Mouse (Mus musculus) cortical plate, adult 2 months (tissue): ENCODE data around the gene Carmil3.

ENCODE experiments used
- CTCF ChIP-seq: fragments of 200-500 bp; IDR thresholded peaks from 2 replicates; pipeline ENCODE4 v1.5.1; 2011; ENCODE audit warnings: mild to moderate bottlenecking, control low read depth, low read length; ENCODE audit not compliant: insufficient read depth; ENCODE audit errors: extremely low read depth
- POLR2A ChIP-seq: fragments of 200-500 bp; IDR thresholded peaks from 2 replicates; pipeline ENCODE4 v1.6.1; 2011; ENCODE audit warnings: mild to moderate bottlenecking, low read length, control low read depth; ENCODE audit not compliant: insufficient read depth; ENCODE audit errors: extremely low read depth

- no peak for TF ChIP-seq CTCF
- no peak for TF ChIP-seq POLR2A
These were observed 25.4 kb downstream of the Carmil3 start for GRCm38 (mm10) chr14:55515846-55516245.
